ENCODE assay signal across 13 mouse cellular contexts in the genomic region with DNA sequence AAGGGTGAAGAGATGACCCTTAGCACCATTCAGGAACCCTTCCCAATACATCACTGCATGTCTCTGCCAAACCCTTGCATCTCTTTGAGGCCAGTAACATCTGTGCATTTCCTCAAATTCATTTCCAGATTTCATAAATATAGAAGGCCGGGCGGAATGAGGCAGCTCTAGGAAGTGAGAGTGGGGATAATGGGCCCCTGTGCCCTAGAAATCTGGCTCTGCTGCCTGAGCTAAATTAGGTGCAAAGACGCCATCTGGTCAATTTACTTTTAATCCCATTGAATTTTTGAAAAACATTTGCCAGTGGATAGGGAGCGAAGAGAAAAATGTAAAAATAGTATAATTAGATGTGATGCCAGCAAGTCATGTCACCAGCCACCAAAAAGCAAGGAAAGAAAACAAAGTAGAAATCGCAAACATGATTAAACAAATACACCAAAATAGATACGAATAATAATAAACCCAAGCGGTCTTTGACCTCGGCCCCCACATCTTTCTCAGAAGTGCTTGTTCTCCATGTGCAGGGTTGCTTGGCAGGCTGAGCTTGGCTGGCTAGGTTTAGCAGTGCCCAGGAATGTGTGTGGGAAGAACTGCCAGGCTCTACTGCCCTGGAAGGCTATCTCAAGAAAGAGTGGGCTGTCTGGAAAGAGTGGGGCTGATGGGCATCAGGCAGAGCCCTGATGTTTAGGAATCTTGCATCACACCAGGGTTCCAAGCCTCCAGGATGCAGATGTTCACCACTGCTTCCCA.
A peak's percentile ranks its signal among the peaks of the same experiment; 100 is the strongest.
DNase-seq lines count a peak whose midpoint lies in the region; TF ChIP-seq lines count a peak whose summit lies in the region.
"Had no signal": no experiment of that assay in that cellular context is flagged by ENCODE, and none has a peak within 500 bp of the region (broad histone marks: within the 10 kb centered on the region; RNA-seq: fewer than 3 reads in every experiment).

No protein-coding gene starts in this region.

- intact Hi-C loops in left cerebral cortex, postnatal 4 days (cut with DNase I) = no loop called here
- intact Hi-C loops in left cerebral cortex, adult 2 months (cut with DNase I) = no loop called here

- peak; percentile 24 for DNase-seq in left cerebral cortex, postnatal 4 days
- DNase-seq in left cerebral cortex, adult 2 months (ENCODE audit: extremely low spot score in 1 of 2, low spot score in 2 of 2) = no peak
- peak; percentile 45 for DNase-seq in cerebellum, adult 9-10 months
- DNase-seq in heart, adult 8-10 months (ENCODE audit: low spot score) = peak; percentile 29
- peak; percentile 39 for DNase-seq in lung, postnatal 10 days
- no peak for DNase-seq in adrenal gland, adult 18-20 months (ENCODE audit: low spot score in 2 of 2)
- DNase-seq in urinary bladder, adult 18-20 months (ENCODE audit: low spot score in 2 of 2) = no peak
- DNase-seq: gastrocnemius, postnatal 14 days had no signal

- no peak overlapping the region for H3K4me3 ChIP-seq in left cerebral cortex, adult 2 months
- H3K4me3 ChIP-seq: erythroblast, embryonic 14.5 days; hindbrain, embryonic 12.5 days; megakaryocyte, embryonic 14.5 days had no signal

- no peak overlapping the region for H3K27ac ChIP-seq in left cerebral cortex, adult 2 months
- H3K27ac ChIP-seq: hindbrain, embryonic 12.5 days; kidney, postnatal 0 days; stomach, postnatal 0 days had no signal

- no peak for TF ChIP-seq CTCF in left cerebral cortex, adult 2 months (IDR thresholded peaks at IDR 0.05)

Comparison
In these comparisons a context has a peak if more than half of its experiments do, and no peak if none do; other contexts are left out.
1. DNase-seq: peak in left cerebral cortex, postnatal 4 days (single experiment), cerebellum, adult 9-10 months (single experiment), heart, adult 8-10 months (single experiment) and lung, postnatal 10 days (single experiment); none in left cerebral cortex, adult 2 months (0 of 2), adrenal gland, adult 18-20 months (0 of 2) and urinary bladder, adult 18-20 months (0 of 2).